Mouse (Mus musculus) cortical plate, adult 2 months (tissue): Measurements from ENCODE around the gene Cdkl4.

Experiments used
- CTCF ChIP-seq: fragments of 200-500 bp; IDR thresholded peaks from 2 replicates; pipeline ENCODE4 v1.5.1; 2011; ENCODE audit warnings: mild to moderate bottlenecking, control low read depth, low read length; ENCODE audit not compliant: insufficient read depth; ENCODE audit errors: extremely low read depth
- POLR2A ChIP-seq: fragments of 200-500 bp; IDR thresholded peaks from 2 replicates; pipeline ENCODE4 v1.6.1; 2011; ENCODE audit warnings: mild to moderate bottlenecking, low read length, control low read depth; ENCODE audit not compliant: insufficient read depth; ENCODE audit errors: extremely low read depth

- TF ChIP-seq POLR2A (no peak), CTCF (no peak)
Measured at GRCm38 (mm10) chr17:80543646-80544045, 34.0 kb downstream of the Cdkl4 start.
